Mouse (Mus musculus) neural tube, embryonic 14.5 days (tissue): Measurements from ENCODE around the gene Bex2. TPM values are rescaled to one million over a fixed set of nuclear protein-coding genes. Genes with fewer than 3 reads are reported as not detected.
"Not testable (repeated sequence)": the region's sequence is repeated elsewhere in the genome, so short reads cannot be mapped to it uniquely, and the experiment has no call there.

Experiments used
- ATAC-seq: fragments of 200-750 bp; cut with Nextera tagmentation; 2 replicates; pipeline ENCODE4 v1.8.0; 2017; ENCODE audit warnings: low read depth, mild to moderate bottlenecking, moderate TSS enrichment, moderate library complexity
- H3K27ac ChIP-seq: fragments of 300-500 bp; sonication (generic); 2 replicates; pipeline ENCODE4 v1.5.1; 2014; ENCODE audit warnings: low read depth, mild to moderate bottlenecking, control low read depth, low read length, moderate library complexity, mixed read lengths
- H3K27me3 ChIP-seq: fragments of 300-500 bp; sonication (generic); 2 replicates; pipeline ENCODE4 v1.6.1; 2014; ENCODE audit warnings: low read length; ENCODE audit not compliant: control insufficient read depth, insufficient read depth
- H3K36me3 ChIP-seq: fragments of 300-500 bp; sonication (generic); 2 replicates; pipeline ENCODE4 v1.6.1; 2014; ENCODE audit warnings: low read length, mixed read lengths; ENCODE audit not compliant: control insufficient read depth, insufficient read depth
- H3K4me1 ChIP-seq: fragments of 300-500 bp; sonication (generic); 2 replicates; pipeline ENCODE4 v1.6.1; 2014; ENCODE audit warnings: low read length; ENCODE audit not compliant: control insufficient read depth, insufficient read depth
- H3K4me2 ChIP-seq: fragments of 300-500 bp; sonication (generic); 2 replicates; pipeline ENCODE4 v1.6.1; 2014; ENCODE audit warnings: mild to moderate bottlenecking, low read depth, low read length, control low read depth
- H3K4me3 ChIP-seq: fragments of 300-500 bp; sonication (generic); 2 replicates; pipeline ENCODE4 v1.5.1; 2014; ENCODE audit warnings: low read depth, low read length, control low read depth, mixed read lengths
- H3K9ac ChIP-seq: fragments of 300-500 bp; sonication (generic); replicated peaks from 2 replicates; pipeline ENCODE4 v1.6.1; 2014; ENCODE audit warnings: low read depth, mild to moderate bottlenecking, control low read depth, low read length, mixed read lengths
- H3K9me3 ChIP-seq: fragments of 300-500 bp; sonication (generic); 2 replicates; pipeline ENCODE4 v1.6.1; 2016; ENCODE audit warnings: low read length; ENCODE audit not compliant: control insufficient read depth
- WGBS: fragments of 180-500 bp; shearing (Covaris S2); extraction: QIAGEN DNeasy Blood & Tissue Kit; methylation state at CpG from one replicate; pipeline ENCODE4 v1.1.7; 2014; 5-methylcytosine and 5-hydroxymethylcytosine counted together
- polyA plus RNA-seq: library from polyadenylated mRNA; unstranded; fragments of >200 nt; fragmentation: Nextera tagmentation; extraction: Ambion mirVana; gene quantifications from 2 replicates; pipeline ENCODE4 v1.2.1, GENCODE M21; 2014

Bex2 gene
- polyA plus RNA-seq = 610 and 698 TPM in 2 replicates

DNA sequence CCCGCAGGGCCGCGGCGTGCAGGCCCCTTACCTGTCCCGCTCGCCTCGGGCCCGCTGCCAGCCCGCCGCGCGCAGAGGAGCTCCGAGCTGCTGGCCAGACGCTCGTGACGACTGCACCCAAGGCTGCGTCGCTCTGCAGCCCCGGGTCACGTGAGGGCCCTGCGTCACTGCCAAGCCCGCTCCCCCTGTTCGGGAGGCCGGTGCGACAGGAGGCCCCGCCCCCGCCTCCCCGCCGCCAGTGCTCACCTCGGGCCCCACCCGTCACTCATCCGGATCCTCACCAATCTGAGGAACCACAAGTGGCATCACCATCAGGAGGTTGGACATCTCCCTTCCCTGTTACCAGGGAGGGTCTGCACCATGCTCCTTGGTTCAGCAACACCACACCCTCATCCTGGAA, at the start of gene Bex2:
Gene Bex2, minus strand, starts transcription at position 217 of the 400 bp plus-strand sequence.
- Histone ChIP-seq H3K27ac (peak within 1 kb of the TSS; percentile 77), H3K4me2 (peak within 1 kb of the TSS; percentile 48), H3K9ac (peak within 1 kb of the TSS; percentile 47), H3K4me3 (peak within 1 kb of the TSS; percentile 39)
- H3K27me3 ChIP-seq, H3K4me1 ChIP-seq, H3K36me3 ChIP-seq, H3K9me3 ChIP-seq: not testable (repeated sequence)
- peak; percentile 98 for ATAC-seq
- no CpG with 5 or more reads among the region's 32 CpGs for WGBS

GRCm38 (mm10) chrX:136115419-136115961, 47.5 kb upstream of the Bex2 start:
- Histone ChIP-seq H3K9ac (0 out of 2 replicates have a peak overlapping the region, but pooled peaks have one; percentile 28), H3K27me3 (no peaks in the 10 kb centered on the region), H3K36me3 (no peaks in the 10 kb centered on the region), H3K4me3 (peak overlapping the region; percentile 39), H3K9me3 (no peaks in the 10 kb centered on the region), H3K4me1 (no peaks in the 10 kb centered on the region), H3K4me2 (peak overlapping the region; percentile 41), H3K27ac (peak overlapping the region; percentile 90)
- ATAC-seq = peak; percentile 99
- 19% methylated on average over 23 of the region's 23 CpGs for WGBS

DNA sequence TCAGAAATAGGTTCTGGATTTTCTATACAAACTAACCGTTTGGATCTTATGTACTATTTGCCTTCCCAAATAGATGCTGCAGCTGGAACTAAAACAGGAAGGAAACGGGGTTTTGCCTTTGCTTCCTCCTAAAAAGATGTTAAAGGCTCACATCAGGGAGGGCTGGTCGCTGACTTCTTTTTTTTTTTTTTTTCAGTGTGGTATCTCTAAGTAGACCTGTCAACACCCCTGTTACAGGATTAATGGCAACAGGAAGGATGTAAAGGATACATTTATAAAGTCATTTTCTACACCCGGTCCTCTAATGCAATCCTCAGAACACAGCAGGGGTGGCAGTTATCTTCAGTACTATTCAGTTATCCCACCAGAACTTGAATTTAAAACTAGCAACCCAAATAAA, 47.0 kb upstream of the Bex2 start:
- Histone ChIP-seq H3K4me1 (no peaks in the 10 kb centered on the region), H3K36me3 (no peaks in the 10 kb centered on the region), H3K9me3 (no peaks in the 10 kb centered on the region), H3K27ac (no peak overlapping the region), H3K27me3 (no peaks in the 10 kb centered on the region), H3K4me2 (peak overlapping the region; percentile 41), H3K4me3 (peak overlapping the region; percentile 39; the same call in 1 of the 2 replicates), H3K9ac (no peak overlapping the region)
- peak; percentile 32 for ATAC-seq
- 44% methylated on average over 4 of the region's 4 CpGs for WGBS

- no peak overlapping the region for H3K4me2 ChIP-seq
- 41% methylated on average over 6 of the region's 6 CpGs for WGBS
Observed at GRCm38 (mm10) chrX:136107942-136108341, 39.9 kb upstream of the Bex2 start.

DNA sequence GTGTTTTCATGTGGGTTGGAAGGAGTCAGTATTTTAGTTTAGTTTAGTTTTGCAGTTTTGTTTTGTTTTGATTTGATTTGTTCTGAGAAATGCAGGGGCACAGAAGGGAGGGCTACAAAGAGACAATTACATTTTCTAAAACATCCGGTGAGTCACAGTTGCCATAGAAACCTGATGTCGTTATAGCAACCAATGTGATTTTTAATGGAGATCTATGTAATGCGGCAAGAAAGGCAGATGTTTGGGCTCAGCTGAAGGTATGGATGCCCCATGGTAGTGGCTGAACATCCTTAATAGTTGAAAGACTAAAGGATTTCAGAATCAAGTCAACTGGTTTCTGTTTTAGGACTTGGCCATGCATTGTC, 36.7 kb upstream of the Bex2 start:
- Histone ChIP-seq H3K4me3 (no peak overlapping the region), H3K27me3 (no peaks in the 10 kb centered on the region), H3K4me1 (no peaks in the 10 kb centered on the region), H3K9me3 (no peaks in the 10 kb centered on the region), H3K9ac (no peak overlapping the region), H3K36me3 (no peaks in the 10 kb centered on the region), H3K27ac (no peak overlapping the region), H3K4me2 (no peak overlapping the region)
- WGBS = 40% methylated on average over 3 of the region's 3 CpGs
- ATAC-seq = peak; percentile 44; the same call in 1 of the 2 replicates

More at GRCm38 (mm10) chrX:136107942-136108341, 39.9 kb upstream of the Bex2 start:
- H3K9ac ChIP-seq = no peak overlapping the region
- no peak overlapping the region for H3K27ac ChIP-seq
- no peaks in the 10 kb centered on the region for H3K4me1 ChIP-seq
- no peaks in the 10 kb centered on the region for H3K27me3 ChIP-seq
- H3K36me3 ChIP-seq = no peaks in the 10 kb centered on the region
- H3K9me3 ChIP-seq = no peaks in the 10 kb centered on the region
- ATAC-seq = peak; percentile 34; the same call in 1 of the 2 replicates
- no peak overlapping the region for H3K4me3 ChIP-seq

DNA sequence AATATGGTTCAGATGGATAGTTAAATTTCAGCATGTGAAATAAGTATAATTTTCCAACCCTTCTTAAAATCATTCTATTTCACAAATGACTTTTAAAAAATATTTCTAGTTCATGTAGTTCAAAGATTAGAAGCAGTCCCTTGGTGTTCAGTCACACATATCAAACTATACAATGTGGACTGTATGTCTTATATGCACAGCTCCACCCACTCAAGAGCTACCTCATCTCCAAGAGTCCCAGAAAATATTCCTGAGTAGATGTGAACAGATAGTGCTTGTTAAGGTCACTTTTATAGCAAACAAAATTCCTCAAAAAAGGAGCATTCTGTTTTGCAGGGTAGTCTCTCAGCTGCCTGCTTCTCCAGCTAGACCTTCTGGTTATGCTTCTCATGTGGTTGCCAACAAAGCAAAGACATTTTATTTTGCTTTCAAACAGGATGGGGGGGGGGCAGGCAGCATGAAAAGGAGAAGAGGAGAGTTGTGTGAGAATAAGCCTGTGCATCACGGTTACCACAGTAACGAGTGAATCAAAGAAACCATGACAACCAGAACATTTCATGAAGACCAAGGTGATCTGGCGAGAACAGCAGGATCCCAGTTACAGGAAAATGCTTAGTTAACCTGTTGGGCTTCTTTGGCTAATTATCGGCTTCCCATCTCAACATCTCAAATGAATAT, 36.1 kb upstream of the Bex2 start:
- Histone ChIP-seq H3K4me3 (no peak overlapping the region), H3K27ac (no peak overlapping the region), H3K9ac (no peak overlapping the region), H3K9me3 (no peaks in the 10 kb centered on the region), H3K4me1 (no peaks in the 10 kb centered on the region), H3K4me2 (no peak overlapping the region), H3K36me3 (no peaks in the 10 kb centered on the region), H3K27me3 (no peaks in the 10 kb centered on the region)
- WGBS = 53% methylated on average over 4 of the region's 4 CpGs
- no peak for ATAC-seq

- Histone ChIP-seq H3K9me3 (no peaks in the 10 kb centered on the region), H3K9ac (no peak overlapping the region), H3K4me1 (no peaks in the 10 kb centered on the region), H3K27ac (no peak overlapping the region), H3K36me3 (no peaks in the 10 kb centered on the region), H3K4me2 (no peak overlapping the region), H3K27me3 (no peaks in the 10 kb centered on the region), H3K4me3 (no peak overlapping the region)
- ATAC-seq = peak; percentile 70; the same call in 1 of the 2 replicates
- WGBS = 41% methylated on average over 2 of the region's 2 CpGs
Observed at GRCm38 (mm10) chrX:136094421-136094820, 26.4 kb upstream of the Bex2 start.

GRCm38 (mm10) chrX:136092497-136093279, 24.7 kb upstream of the Bex2 start:
- no peak overlapping the region for H3K27ac ChIP-seq
- WGBS = 41% methylated on average over 2 of the region's 2 CpGs
- H3K4me3 ChIP-seq = no peak overlapping the region
- no peak for ATAC-seq
- H3K27me3 ChIP-seq = no peaks in the 10 kb centered on the region
- H3K4me1 ChIP-seq = no peaks in the 10 kb centered on the region
- H3K36me3 ChIP-seq = no peaks in the 10 kb centered on the region
- H3K9ac ChIP-seq = no peak overlapping the region
- H3K9me3 ChIP-seq = no peaks in the 10 kb centered on the region
- H3K4me2 ChIP-seq = no peak overlapping the region

GRCm38 (mm10) chrX:136085155-136085554, 17.1 kb upstream of the Bex2 start, which contains the start of gene Nxf3:
TSS of gene Nxf3 (minus strand) at chrX:136085255.
- Histone ChIP-seq H3K4me3 (no peak within 1 kb of the TSS), H3K9ac (no peak within 1 kb of the TSS), H3K27ac (no peak within 1 kb of the TSS), H3K4me1 (no peaks in the 10 kb centered on the region), H3K9me3 (no peaks in the 10 kb centered on the region), H3K36me3 (no peaks in the 10 kb centered on the region), H3K4me2 (no peak within 1 kb of the TSS), H3K27me3 (no peaks in the 10 kb centered on the region)
- WGBS = 83% methylated on average over 9 of the region's 9 CpGs
- ATAC-seq = no peak
